Mouse (Mus musculus) heart, postnatal 0 days (tissue): ENCODE measurements at regions not wholly inside any gene's neighbourhood (a gene's known extent, or its start where the extent isn't known, plus 50 kb on each side); places are given as distances from the start of the nearest gene placed in this dataset.

Source experiments
- CTCF ChIP-seq: IDR thresholded peaks from 2 replicates; pipeline ENCODE4 v1.5.1; 2016; ENCODE audit warnings: antibody characterized with exemption, control low read depth, low read depth
- EP300 ChIP-seq: IDR thresholded peaks from 2 replicates; pipeline ENCODE4 v1.6.1; 2016; ENCODE audit warnings: antibody characterized with exemption, low read depth

DNA sequence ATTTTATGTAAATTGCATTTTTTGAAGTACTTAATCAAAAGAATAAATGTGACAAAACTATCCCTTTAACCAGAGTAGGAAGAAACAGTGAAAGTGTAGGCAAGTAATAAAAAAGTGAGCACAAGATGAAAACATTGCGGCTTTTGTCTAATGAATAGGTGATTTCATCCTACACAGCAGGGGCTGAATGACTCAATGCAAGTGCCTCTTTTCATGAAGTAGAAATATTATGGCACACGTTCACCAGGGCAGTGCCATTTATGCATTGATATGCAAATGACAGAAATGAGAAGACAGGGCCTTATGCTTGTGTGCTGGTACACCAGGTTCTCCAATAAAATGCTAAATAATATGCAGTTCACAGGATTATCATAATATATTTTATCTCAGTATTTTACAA lies 435.8 kb upstream of the Slitrk5 start:
- no peak for TF ChIP-seq CTCF
- no peak for TF ChIP-seq EP300
